Mouse (Mus musculus): ENCODE data around the gene Cpt1a. TPM values are rescaled to one million over a fixed set of nuclear protein-coding genes. Genes with fewer than 3 reads are reported as not detected.

The Cpt1a gene
- polyA plus RNA-seq, 1 experiment = 13.5 TPM

DNA sequence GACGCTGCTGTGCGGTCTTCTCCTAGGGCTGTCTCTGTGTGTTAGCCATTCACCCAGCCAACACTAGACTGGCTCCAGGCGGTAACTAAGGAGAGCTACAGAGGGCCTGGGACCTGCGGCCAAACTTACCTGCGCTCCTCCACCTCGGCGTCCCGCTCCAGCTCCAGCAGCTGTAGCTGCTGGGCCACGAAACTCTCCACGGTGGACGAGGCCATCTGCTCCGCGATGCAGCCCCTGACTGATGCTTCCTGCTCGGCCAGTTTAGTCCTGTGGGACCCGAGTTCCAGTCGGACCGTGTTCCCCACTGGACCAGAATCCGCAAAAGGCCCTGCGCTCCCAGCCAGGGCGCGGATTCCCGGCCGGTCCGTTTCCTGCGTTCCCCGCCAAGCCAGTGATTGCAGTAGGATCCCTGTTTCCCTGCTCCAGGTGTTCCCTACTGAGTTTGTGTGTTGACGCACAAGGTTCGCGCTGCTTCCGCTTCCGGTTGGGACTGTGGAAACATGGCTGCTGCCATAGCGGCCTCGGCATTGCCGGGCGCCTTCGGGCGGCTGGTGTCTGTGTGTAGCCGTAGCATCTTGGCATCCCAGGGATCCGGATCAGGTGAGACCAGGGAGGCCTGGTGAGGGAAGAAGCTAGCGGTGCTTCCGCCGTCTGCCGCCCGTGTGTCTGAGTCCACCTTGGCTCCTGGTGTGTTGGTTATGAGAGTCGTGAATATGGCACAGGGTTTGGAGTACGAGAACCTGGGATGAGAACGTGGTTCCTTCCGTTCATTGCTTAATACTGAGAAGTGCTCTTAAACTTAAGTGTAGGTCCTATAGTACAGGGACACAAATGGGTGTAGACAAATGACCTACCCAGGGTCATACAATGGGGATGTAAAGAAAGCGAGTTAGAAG lies 39.3 kb upstream of the Cpt1a start, which contains the start of the genes Mrpl21 and Ighmbp2:
TSS of gene Mrpl21 (plus strand) at position 330 of the 896 bp plus-strand sequence.
TSS of gene Ighmbp2 (minus strand) at position 446 of the 896 bp plus-strand sequence.
- peaks cover 28% of the 10 kb centered on the region for H3K79me2 ChIP-seq (ENCODE audit: control insufficient read depth, insufficient read depth)
- no peaks in the 10 kb centered on the region for H3K27me3 ChIP-seq (ENCODE audit: control insufficient read depth, insufficient read depth, insufficient read length)
- H3ac ChIP-seq (ENCODE audit: control insufficient read depth, insufficient read length) = peak within 1 kb of the TSS; percentile 31
- no peaks in the 10 kb centered on the region for H3K36me3 ChIP-seq (ENCODE audit: control insufficient read depth, insufficient read depth)
- peak within 1 kb of the TSS; percentile 99 for H3K4me2 ChIP-seq (ENCODE audit: low read depth)
- peak; percentile 82 for TF ChIP-seq POLR2AphosphoS2 (IDR thresholded peaks at IDR 0.05; ENCODE audit: insufficient read length, low read depth)
- TF ChIP-seq E2F4 (IDR thresholded peaks at IDR 0.05; ENCODE audit: insufficient read depth) = peak; percentile 47
- no peak for TF ChIP-seq CEBPB (IDR thresholded peaks at IDR 0.05; ENCODE audit: insufficient read depth, poor library complexity, severe bottlenecking)
- peak; percentile 83 for TF ChIP-seq POLR2A (IDR thresholded peaks at IDR 0.05; ENCODE audit: insufficient read length, low read depth)
- peak; percentile 85 for TF ChIP-seq SRF (IDR thresholded peaks at IDR 0.05; ENCODE audit: control insufficient read depth, insufficient read length, low read depth)
- TF ChIP-seq MYOG (IDR thresholded peaks at IDR 0.05; ENCODE audit: control insufficient read depth in 1 of 3, insufficient read depth in 1 of 3, insufficient read length in 2 of 3, low read depth in 2 of 3) = peak in 2 of 3 experiments; percentile 4 to 38
- TF ChIP-seq REST (IDR thresholded peaks at IDR 0.05; ENCODE audit: insufficient read depth, insufficient read length) = peak; percentile 17
- TF ChIP-seq TCF3 (IDR thresholded peaks at IDR 0.05; ENCODE audit: insufficient read length, low read depth) = no peak
- TF ChIP-seq MYOD1 (IDR thresholded peaks at IDR 0.05; ENCODE audit: control insufficient read depth in 1 of 3, insufficient read length in 2 of 3, low read depth in 2 of 3) = peak in 1 of 3 experiments; percentile 29
- H3K4me3 ChIP-seq = peak within 1 kb of the TSS; percentile 82

DNA sequence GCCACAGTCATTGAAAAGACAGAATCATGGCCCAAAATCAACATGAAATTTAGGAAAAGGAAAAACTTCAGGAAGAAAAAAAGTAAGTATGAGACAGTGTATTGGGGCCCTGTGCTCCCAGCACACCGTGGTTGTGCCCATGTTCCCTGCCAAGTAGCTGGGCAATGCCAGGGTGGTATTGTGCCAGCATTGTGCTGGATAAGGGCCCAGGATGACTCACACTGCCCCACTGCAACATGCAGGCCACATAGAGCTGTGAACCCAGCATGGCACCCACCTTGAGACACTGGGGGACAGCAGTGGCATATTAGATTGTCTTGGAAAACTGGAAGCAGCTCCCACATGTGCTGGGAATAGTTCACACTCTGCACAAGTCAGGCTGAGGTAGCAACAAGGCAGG lies 33.1 kb upstream of the Cpt1a start:
- Histone ChIP-seq H3K36me3 (ENCODE audit: control insufficient read depth, insufficient read depth) (no peaks in the 10 kb centered on the region), H3K27me3 (ENCODE audit: control insufficient read depth, insufficient read depth, insufficient read length) (no peaks in the 10 kb centered on the region), H3K4me2 (ENCODE audit: low read depth) (no peak overlapping the region), H3ac (ENCODE audit: control insufficient read depth, insufficient read length) (no peak overlapping the region), H3K79me2 (ENCODE audit: control insufficient read depth, insufficient read depth) (peaks cover 4% of the 10 kb centered on the region), H3K4me3 (no peak overlapping the region)
- TF ChIP-seq SRF (IDR thresholded peaks at IDR 0.05; ENCODE audit: control insufficient read depth, insufficient read length, low read depth) (no peak), POLR2AphosphoS2 (IDR thresholded peaks at IDR 0.05; ENCODE audit: insufficient read length, low read depth) (no peak), MAX (IDR thresholded peaks at IDR 0.05; ENCODE audit: low read depth) (no peak), MYOD1 (IDR thresholded peaks at IDR 0.05; ENCODE audit: control insufficient read depth in 1 of 3, insufficient read length in 2 of 3, low read depth in 2 of 3) (no peak), CEBPB (IDR thresholded peaks at IDR 0.05; ENCODE audit: insufficient read depth, poor library complexity, severe bottlenecking) (no peak)

DNA sequence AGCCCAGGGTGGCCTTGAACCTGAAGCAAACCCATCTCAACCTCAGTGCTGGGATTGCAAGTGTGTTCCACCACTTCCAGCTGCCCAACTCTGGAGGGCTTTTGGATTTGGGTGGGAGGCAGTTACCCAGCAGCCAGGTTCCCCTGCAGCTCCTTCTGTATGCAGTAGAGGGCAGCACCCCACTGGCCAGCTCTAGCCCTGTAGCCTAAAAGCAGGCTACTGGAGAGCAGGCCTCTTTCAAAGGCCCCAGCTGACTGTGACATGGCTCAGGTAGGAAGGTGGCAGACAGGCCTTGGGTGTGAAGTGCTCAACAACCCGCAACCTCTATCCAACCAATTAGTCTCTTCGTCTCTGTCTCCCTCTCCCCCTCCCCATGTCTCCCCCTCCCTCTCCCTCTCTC lies 30.1 kb upstream of the Cpt1a start:
- TF ChIP-seq SRF (IDR thresholded peaks at IDR 0.05; ENCODE audit: control insufficient read depth, insufficient read length, low read depth) = no peak
- no peak for TF ChIP-seq POLR2AphosphoS2 (IDR thresholded peaks at IDR 0.05; ENCODE audit: insufficient read length, low read depth)
- TF ChIP-seq MAX (IDR thresholded peaks at IDR 0.05; ENCODE audit: low read depth) = no peak
- TF ChIP-seq MYOD1 (IDR thresholded peaks at IDR 0.05; ENCODE audit: control insufficient read depth in 1 of 3, insufficient read length in 2 of 3, low read depth in 2 of 3) = no peak
- TF ChIP-seq MYOG (IDR thresholded peaks at IDR 0.05; ENCODE audit: control insufficient read depth in 1 of 3, insufficient read depth in 1 of 3, insufficient read length in 2 of 3, low read depth in 2 of 3) = no peak
- TF ChIP-seq E2F4 (IDR thresholded peaks at IDR 0.05; ENCODE audit: insufficient read depth) = no peak
- TF ChIP-seq TCF3 (IDR thresholded peaks at IDR 0.05; ENCODE audit: insufficient read length, low read depth) = no peak
- TF ChIP-seq REST (IDR thresholded peaks at IDR 0.05; ENCODE audit: insufficient read depth, insufficient read length) = no peak
- no peak for TF ChIP-seq USF1 (IDR thresholded peaks at IDR 0.05; ENCODE audit: low read depth)
- TF ChIP-seq TCF12 (IDR thresholded peaks at IDR 0.05; ENCODE audit: insufficient read depth, poor library complexity, severe bottlenecking) = no peak
- no peak for TF ChIP-seq CEBPB (IDR thresholded peaks at IDR 0.05; ENCODE audit: insufficient read depth, poor library complexity, severe bottlenecking)
- TF ChIP-seq POLR2A (IDR thresholded peaks at IDR 0.05; ENCODE audit: insufficient read length, low read depth) = no peak
- H3K27me3 ChIP-seq (ENCODE audit: control insufficient read depth, insufficient read depth, insufficient read length) = no peaks in the 10 kb centered on the region
- H3K79me2 ChIP-seq (ENCODE audit: control insufficient read depth, insufficient read depth) = no peaks in the 10 kb centered on the region
- no peak overlapping the region for H3K4me2 ChIP-seq (ENCODE audit: low read depth)
- H3K36me3 ChIP-seq (ENCODE audit: control insufficient read depth, insufficient read depth) = no peaks in the 10 kb centered on the region
- no peak overlapping the region for H3ac ChIP-seq (ENCODE audit: control insufficient read depth, insufficient read length)
- H3K4me3 ChIP-seq = no peak overlapping the region

DNA sequence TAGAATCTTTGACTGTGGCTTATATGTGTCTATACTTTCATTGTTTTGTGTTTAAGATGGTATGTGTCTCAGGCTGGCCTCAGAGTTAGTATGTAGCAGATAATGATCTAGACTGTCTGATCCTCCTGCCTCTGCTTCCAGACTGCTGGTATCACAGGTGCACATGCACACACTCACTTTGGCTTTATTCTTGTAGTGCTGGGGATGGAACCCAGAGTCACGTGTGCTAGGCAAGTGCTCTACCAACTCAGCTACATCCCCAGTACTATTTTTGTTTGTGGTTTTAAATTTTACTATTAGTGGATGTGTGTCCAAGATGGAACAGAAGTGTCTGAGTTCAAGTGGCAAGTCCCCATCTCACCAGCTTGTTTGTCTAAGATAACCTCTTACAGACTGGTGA lies 29.1 kb upstream of the Cpt1a start:
- H3K79me2 ChIP-seq (ENCODE audit: control insufficient read depth, insufficient read depth) = no peaks in the 10 kb centered on the region
- TF ChIP-seq MAX (IDR thresholded peaks at IDR 0.05; ENCODE audit: low read depth) (no peak), E2F4 (IDR thresholded peaks at IDR 0.05; ENCODE audit: insufficient read depth) (no peak), POLR2AphosphoS2 (IDR thresholded peaks at IDR 0.05; ENCODE audit: insufficient read length, low read depth) (no peak), USF1 (IDR thresholded peaks at IDR 0.05; ENCODE audit: low read depth) (peak; percentile 52), SRF (IDR thresholded peaks at IDR 0.05; ENCODE audit: control insufficient read depth, insufficient read length, low read depth) (no peak), MYOG (IDR thresholded peaks at IDR 0.05; ENCODE audit: control insufficient read depth in 1 of 3, insufficient read depth in 1 of 3, insufficient read length in 2 of 3, low read depth in 2 of 3) (no peak), POLR2A (IDR thresholded peaks at IDR 0.05; ENCODE audit: insufficient read length, low read depth) (no peak), TCF12 (IDR thresholded peaks at IDR 0.05; ENCODE audit: insufficient read depth, poor library complexity, severe bottlenecking) (no peak), CEBPB (IDR thresholded peaks at IDR 0.05; ENCODE audit: insufficient read depth, poor library complexity, severe bottlenecking) (no peak), MYOD1 (IDR thresholded peaks at IDR 0.05; ENCODE audit: control insufficient read depth in 1 of 3, insufficient read length in 2 of 3, low read depth in 2 of 3) (peak in 1 of 3 experiments; percentile 69), TCF3 (IDR thresholded peaks at IDR 0.05; ENCODE audit: insufficient read length, low read depth) (no peak), REST (IDR thresholded peaks at IDR 0.05; ENCODE audit: insufficient read depth, insufficient read length) (no peak)
- H3K4me3 ChIP-seq = no peak overlapping the region
- H3K4me2 ChIP-seq (ENCODE audit: low read depth) = no peak overlapping the region
- no peak overlapping the region for H3ac ChIP-seq (ENCODE audit: control insufficient read depth, insufficient read length)
- H3K27me3 ChIP-seq (ENCODE audit: control insufficient read depth, insufficient read depth, insufficient read length) = no peaks in the 10 kb centered on the region
- no peaks in the 10 kb centered on the region for H3K36me3 ChIP-seq (ENCODE audit: control insufficient read depth, insufficient read depth)

Data from myocyte (in vitro differentiated cells).